Mouse (Mus musculus) ES-E14 (cell line): ENCODE data around the gene Gm36864.

Source experiments
- CHD2 ChIP-seq: IDR thresholded peaks from 2 replicates; pipeline ENCODE4 v1.6.1; 2014; ENCODE audit warnings: mild to moderate bottlenecking, low read depth, low read length, inconsistent platforms
- HCFC1 ChIP-seq: IDR thresholded peaks from 2 replicates; pipeline ENCODE4 v1.6.1; 2012; ENCODE audit warnings: low read length, inconsistent platforms, borderline replicate concordance; ENCODE audit not compliant: insufficient read depth
- ZNF384 ChIP-seq: IDR thresholded peaks from 2 replicates; pipeline ENCODE4 v1.6.1; 2012; ENCODE audit warnings: low read depth, low read length, inconsistent platforms

GRCm38 (mm10) chr7:44268117-44268516 lies 32.1 kb downstream of the Gm36864 start:
- no peak for TF ChIP-seq ZNF384
- TF ChIP-seq HCFC1 = no peak
- TF ChIP-seq CHD2 = no peak
